Mouse (Mus musculus) erythroid progenitor cell, adult 5-6 weeks (primary cell): ENCODE data around the gene Thbs3. TPM values are rescaled to one million over a fixed set of nuclear protein-coding genes. Genes with fewer than 3 reads are reported as not detected.

Source experiments
- ATAC-seq: replicated peaks from 2 replicates; pipeline ENCODE4 v1.8.0; 2016; ENCODE audit warnings: moderate number of reproducible peaks, mild to moderate bottlenecking, moderate TSS enrichment, inconsistent platforms; ENCODE audit not compliant: poor library complexity, low FRiP score, severe bottlenecking
- total RNA-seq, 2 experiments: library from RNA; stranded (forward) in 1 of 2; stranded (reverse) in 1 of 2; fragments of 150-400 nt in 1 of 2; fragments of 186-747, 209-891 nt in 1 of 2; gene quantifications; 2 replicates each; pipeline versions ENCODE4 v1.2.3 to v1.2.4; 2015 to 2017; ENCODE audit warnings: low replicate concordance in 2 of 2

Thbs3 gene
- total RNA-seq, 2 experiments from 2014 or later, result not detected

DNA sequence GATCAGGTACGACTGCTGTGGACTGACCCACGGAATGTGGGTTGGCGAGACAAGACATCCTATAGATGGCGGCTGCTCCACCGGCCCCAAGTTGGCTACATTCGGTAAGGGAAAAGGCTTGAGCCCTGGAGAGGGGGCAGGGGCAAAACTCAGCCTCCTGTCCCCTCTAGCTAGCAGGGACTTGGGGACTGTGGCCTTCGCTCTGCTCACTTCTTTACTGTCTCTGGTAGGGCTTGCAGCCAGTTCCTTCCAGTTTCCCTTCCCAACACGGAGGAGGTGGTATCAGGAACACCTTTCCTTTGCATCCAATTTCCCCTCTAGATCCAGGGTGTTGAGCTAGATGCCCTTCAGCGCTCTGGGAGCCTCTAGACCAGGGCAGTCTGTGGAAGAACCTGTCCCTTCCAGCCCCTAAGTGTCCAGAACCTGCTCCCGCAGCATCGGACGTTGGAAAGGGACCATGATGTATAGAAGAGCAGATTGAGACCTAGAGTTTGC is 10.4 kb downstream of the Thbs3 start:
- no peak for ATAC-seq

DNA sequence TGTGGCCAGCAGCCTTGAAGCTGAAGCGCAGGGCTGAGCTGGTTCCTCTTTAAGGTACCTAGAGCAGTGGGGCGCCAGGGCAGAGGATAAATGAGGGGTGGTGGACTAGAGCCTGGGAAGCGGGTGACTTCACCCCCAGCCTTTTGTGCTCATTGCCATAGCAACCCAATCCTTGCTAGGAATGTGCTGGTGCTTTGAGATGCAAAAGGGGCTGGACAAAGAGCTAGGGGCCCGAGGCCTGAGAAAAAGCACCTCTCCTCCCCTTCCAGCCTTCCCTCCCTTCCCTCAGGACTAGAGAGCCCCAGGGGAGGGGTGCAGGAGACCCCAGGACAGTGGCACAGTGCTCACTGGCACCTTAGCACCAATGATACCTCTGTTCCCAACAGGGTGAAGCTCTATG is 10.9 kb downstream of the Thbs3 start:
- ATAC-seq, result no peak

DNA sequence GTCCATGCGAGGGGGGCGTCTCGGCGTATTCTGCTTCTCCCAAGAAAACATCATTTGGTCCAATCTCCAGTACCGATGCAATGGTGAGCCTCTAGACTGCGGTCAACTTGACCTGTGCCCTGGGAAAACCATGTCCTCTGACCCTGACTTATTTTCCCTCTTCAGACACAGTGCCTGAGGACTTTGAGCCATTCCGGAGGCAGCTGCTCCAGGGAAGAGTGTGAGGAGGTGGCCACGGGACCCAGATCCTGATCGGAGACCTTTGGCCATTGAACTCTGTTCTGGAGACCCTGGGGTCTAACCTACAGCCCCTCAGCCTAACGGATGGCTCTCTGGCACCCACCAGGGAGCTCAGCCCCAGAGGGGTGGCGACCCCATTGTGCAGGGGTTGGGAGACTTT is 11.4 kb downstream of the Thbs3 start:
- ATAC-seq, result no peak

DNA sequence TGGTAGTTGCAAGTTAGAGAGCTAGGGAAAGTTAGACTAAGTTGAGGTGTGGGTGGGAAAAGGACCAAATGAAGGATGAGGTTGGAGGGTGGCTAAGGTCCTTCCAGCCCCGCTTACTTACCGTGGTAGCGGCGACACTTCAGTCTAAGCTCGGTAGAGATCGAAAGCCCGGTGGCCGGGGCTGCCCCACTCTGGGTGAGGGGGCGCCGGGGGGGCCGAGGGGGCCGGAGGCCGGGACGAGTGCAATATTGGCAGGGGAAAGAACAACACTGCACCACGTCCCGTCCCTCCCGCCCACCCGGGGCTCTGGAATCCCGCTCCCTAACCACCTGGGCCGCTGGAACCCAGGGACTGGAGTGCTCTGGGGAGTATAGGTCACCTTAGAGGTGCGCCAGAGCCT is 11.9 kb downstream of the Thbs3 start, which contains the start of gene Mtx1:
Mtx1 (minus strand) TSS at position 189 of the 400 bp plus-strand sequence.
- no peak for ATAC-seq

DNA sequence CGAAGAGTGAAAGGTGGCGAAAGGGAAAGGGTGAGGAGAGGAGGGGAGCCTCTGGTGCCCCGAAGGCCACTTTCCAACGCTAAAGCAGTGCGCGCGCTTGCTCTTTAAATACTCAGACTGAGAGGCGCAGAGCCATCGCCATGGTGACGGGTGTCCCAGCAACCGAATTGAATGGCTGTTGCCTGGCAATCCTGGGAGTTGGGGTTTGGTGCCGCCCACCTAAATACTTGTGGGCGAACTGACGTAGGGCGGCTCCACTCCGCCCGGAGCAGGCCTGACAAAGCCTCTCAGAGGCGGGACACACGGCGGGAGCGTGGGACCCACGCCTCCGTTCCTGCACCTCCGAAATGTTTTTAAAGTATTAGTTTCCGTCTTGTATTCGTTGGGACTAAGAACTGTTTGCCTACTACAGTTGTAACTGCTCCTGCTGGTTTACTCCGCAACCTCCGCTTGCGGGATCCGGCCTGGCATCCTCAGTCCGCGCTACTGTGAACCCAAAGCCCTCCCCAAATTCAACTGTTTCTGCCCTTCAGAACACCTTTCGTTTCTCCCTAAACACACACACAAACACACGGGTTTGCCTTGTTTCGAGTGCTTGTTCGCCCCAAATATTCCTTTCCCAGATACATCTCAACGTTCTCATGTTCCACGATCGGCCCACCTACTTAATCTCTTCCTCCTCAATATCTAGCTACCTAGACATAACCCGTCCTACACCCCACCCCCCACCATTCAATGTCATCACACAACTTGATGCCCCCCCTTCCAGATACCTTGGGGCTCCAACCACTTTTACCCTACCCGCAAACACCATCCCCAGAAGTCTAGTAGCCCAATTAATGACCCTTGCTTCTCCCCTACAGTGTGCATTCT is 12.6 kb downstream of the Thbs3 start:
- no peak for ATAC-seq

DNA sequence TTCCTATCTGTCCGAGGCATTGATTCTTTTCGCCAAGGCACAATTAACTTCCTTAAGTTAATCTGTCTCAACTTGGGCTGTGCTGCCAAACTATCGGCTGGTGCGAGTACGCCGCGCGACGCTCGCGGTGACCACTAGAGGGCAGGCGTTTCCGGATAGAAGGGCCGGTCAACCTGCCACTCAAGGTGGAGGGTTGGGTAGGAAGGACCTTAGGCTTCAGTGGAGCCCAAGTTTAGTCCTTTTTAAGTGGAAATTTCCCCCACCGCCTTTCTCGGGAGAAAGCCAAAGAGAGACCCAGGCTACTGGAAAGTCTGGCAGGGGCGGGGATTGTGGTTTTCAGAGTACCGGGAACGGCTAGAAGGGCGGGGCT is 13.2 kb downstream of the Thbs3 start:
- ATAC-seq, result peak; percentile 76

DNA sequence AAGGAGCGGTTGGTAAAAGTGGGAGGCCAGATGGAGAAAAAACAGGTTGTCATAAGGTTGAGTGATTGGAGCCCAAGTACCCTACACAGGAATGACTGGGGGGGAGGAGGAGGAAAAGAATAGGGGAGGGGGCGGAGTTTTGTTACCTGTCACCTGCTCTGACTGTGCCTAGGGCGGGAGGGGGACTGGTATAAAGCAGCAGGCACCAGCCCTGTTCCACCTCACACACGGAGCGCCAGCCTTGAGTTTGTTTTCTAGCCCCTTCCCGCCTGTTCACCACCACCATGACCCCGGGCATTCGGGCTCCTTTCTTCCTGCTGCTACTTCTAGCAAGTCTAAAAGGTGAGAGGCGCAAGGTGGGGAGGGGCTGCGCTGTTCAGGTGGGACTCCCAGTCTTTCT is 13.9 kb downstream of the Thbs3 start, which contains the start of gene Muc1:
Muc1 (plus strand) TSS at position 222 of the 400 bp plus-strand sequence.
- ATAC-seq, result no peak

DNA sequence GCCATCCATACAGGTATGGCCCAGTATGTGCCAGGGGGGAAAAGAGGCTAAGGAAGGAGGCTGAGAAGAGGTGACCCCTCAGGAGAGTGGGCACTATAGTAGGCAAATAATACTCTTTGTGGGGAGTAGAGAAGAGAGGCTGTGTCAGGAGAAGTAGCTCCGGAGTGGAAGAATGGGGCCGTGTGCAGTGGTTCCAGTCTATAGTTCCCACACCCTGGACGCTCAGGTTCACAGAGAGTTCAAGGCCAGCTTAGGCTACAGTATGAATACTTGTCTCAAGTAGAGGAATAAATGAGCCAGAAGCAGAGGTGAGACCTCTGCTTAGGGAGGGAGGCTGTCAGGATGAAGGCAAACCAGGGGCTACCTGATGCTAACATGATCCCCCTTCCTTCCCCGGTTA is 14.3 kb downstream of the Thbs3 start:
- ATAC-seq, result no peak

DNA sequence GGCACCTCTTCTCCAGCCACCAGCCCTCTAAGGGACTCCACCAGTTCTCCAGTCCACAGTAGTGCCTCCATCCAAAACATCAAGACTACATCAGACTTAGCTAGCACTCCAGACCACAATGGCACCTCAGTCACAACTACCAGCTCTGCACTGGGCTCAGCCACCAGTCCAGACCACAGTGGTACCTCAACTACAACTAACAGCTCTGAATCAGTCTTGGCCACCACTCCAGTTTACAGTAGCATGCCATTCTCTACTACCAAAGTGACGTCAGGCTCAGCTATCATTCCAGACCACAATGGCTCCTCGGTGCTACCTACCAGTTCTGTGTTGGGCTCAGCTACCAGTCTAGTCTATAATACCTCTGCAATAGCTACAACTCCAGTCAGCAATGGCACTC is 15.6 kb downstream of the Thbs3 start:
- ATAC-seq, result no peak

DNA sequence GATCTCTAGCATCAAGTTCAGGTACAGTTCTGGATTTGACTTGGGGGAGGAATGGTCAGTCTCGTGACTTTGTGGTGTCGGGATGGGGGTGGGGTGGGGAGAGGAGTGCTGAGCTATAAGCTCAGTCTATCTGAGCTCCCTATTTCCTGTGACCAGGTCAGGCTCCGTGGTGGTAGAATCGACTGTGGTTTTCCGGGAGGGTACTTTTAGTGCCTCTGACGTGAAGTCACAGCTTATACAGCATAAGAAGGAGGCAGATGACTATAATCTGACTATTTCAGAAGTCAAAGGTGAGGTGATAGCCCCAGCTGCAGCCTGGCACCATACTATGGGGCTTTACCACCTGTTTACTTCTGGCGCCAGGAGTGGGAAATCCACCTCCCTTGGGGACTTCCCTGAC is 16.4 kb downstream of the Thbs3 start:
- ATAC-seq, result no peak

DNA sequence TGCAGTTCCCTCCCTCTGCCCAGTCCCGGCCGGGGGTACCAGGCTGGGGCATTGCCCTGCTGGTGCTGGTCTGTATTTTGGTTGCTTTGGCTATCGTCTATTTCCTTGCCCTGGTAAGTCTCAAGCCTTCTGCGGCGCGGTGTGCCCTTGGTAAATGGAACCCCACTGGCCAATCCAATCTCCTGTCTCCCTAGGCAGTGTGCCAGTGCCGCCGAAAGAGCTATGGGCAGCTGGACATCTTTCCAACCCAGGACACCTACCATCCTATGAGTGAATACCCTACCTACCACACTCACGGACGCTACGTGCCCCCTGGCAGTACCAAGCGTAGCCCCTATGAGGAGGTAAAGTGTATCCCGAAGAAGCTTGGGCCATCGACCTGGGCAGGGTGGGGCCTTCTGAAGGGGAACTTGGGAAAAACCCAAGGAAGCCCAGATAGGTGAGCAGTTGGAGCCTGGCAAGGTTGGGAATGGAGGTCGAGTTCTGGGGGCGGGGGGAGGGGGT is 16.8 kb downstream of the Thbs3 start:
- no peak for ATAC-seq

DNA sequence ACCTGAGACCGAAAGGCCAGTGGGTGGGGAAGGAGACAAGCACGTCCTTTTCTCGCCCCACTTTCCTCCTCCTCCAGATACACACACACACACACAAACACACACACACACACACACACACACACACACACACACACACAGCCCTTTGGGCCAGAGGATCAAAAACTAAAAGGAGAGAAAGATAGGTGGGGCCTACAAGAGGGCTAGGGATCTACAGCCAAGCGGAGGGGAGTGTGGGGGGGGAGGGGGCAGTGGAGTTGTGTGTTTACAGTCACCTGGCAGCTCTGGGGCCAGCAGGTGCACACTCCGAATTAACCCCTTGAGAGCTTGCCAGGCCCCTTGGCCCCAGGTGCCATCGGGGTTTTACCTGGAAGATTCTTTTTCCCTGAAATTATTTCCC is 17.6 kb downstream of the Thbs3 start:
- ATAC-seq, result no peak

DNA sequence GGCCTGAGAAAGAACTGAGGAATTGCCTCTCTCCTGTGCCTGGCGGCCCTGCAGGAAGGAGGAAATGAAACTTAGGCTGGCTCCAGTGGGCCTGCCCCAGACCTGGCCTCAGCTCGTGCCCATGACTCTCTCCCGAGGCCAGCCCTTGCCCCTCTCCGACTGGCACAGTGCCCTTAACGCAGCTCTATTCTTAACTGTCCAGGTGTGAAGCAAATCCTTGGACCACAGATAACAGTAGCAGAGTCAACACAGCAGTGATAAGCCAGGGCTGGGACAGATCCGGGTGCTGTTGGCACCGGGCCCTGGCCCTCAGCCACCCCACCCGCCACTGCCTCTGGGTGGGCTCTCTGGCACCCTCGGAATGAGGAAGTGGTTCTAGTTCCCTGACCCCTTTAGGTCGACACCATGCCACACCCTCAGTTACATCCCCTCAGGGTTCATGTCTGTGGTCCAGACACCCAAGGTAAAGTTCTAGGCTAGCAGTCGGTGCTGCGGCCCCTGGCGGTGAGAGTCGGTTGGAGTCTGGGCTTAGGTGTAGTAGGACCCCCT is 18.7 kb downstream of the Thbs3 start:
- ATAC-seq, result no peak

DNA sequence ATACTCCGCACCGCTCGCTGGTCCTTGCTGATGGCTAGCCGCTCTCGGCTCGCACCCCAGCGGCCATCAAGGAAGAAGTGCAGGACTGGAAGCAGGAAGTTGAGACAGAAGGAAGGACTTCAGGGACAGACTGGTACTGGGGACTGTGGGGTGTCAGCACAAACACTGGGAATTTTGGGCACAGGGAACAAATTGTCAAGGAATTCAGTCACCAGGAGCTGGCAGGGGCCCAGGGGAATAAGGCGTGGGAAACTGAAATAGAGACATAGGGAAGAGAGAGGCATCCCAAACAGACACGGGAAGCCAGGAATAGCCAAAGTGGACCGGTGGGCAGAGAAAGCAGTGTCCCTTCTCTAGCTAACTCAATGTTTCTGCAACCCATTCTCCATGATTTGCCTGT is 21.5 kb downstream of the Thbs3 start:
- no peak for ATAC-seq

DNA sequence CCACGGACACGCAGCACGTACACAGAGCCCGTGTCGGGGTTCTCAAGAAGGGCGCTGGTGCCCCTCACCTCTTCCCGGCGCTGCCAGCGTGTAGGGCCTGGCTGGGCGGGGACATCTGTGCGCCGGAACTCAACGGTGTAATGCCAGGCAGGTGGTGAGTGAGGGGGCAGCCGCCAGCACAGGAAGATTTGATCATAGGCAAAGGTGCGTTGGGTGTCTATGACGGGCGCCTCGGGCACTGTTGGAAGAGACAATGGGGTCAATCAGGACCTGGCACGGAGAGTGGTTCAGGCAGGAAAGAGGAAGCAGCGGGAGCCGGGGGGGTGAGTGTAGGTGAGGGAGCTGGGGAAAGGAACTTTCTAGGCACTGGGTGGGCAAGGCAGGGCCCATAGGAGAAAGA is 22.7 kb downstream of the Thbs3 start:
- ATAC-seq, result no peak

DNA sequence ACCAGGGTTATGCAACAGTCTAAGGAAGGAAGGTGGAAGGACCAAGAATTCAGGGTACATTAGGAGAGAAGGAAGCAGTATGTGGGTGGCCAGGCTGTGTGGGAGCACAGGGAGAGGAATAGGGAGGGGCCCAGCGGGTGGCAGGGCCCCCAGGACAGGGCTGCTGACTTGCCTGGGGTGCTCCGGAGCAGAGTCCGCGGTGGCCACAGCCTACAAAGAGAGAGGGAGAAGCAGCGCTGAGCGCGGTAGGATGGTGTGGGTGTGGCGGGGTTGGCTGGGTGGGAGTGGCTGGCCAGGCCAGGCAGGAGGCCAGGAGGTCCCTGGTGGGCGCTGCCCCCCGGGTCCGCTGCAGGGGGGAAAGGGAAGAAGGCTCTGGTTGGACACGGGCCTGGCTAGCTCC is 23.5 kb downstream of the Thbs3 start:
- no peak for ATAC-seq

DNA sequence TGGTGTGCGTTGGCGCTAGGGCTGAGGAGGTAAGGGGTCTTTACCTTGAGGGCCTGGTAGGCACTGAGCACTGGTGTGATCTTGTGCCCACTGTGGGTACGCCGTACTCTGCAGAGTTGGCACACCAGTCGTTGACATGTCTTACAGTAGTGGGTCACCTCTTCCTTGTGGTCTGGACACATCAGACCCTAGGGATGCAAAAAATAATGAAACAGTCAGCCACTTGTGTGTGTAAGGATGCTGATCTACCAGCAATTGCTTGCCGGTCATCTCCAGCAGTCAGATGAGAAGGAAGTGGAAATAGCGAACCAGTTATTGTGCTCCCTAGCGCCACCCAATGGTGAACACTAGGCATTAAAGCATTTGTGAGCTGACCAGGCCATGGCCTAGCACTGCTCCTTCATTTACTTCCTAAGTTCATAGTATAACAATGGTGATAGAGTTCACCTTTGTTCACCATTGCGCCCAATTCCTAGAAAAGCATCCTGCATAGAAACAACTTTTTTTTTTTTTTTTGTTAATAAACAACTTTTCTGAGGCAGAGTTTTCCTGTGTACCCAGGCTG is 27.4 kb downstream of the Thbs3 start:
- no peak for ATAC-seq

DNA sequence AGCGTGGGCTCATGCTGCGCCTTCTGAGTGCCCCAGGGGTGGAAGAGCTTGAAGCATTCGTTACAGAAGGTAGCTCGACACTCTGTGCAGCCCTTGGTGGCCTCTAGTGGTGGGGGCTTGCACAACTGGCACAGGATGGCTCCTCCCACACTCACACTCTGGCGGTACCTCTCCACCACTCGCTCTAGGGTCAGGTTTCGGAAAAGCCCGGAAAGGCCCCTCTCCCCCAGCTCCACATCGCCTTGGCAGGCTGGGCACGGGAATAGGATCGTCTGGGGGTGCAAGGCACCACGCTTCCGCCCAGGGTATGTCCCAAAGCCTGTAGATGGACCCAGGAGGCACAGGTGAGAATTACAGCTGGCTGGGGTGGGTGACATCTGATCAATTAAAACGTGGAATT is 28.6 kb downstream of the Thbs3 start:
- no peak for ATAC-seq

DNA sequence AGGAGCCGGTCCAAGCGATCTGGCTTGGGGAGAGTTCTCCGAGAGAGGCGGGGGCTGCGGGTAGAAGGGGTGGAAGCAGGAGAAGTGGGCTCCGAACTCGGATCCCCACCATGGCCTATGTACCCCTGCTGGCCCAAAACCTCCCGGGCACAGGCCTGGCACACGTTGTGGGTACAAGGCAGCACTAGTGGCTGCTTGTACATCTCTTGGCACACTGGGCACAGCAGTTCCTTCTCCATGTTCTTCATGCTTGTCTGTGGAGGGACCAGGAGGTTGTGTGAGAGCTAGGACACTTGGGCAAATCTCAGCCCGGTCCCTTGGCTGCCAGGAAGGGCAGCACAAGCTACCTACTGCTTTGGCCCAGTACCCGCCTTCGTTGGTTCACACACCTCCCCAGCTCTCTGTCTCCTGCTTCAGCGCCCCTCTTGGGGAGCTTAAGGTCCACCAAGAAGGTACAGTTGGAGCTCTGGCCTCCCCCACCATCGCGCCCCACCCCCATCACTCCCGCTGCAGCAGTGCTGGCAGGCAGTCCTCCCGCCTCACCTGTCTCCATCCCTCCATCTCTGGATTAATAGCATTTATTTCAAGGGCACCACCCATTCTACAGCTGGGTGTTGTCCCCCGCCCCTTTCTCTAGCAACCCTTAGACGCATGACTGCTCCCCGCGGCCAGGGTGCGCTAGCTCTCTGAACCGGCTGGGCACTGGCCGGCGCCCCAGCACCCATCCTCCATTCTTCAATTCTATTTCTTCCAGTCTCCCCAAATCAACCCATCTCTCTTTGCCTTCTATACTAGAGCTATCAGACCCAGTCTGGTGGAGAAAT is 29.4 kb downstream of the Thbs3 start:
- ATAC-seq, result no peak
